Mouse (Mus musculus): ENCODE measurements around the gene H3f3a.

H3f3a gene

DNA sequence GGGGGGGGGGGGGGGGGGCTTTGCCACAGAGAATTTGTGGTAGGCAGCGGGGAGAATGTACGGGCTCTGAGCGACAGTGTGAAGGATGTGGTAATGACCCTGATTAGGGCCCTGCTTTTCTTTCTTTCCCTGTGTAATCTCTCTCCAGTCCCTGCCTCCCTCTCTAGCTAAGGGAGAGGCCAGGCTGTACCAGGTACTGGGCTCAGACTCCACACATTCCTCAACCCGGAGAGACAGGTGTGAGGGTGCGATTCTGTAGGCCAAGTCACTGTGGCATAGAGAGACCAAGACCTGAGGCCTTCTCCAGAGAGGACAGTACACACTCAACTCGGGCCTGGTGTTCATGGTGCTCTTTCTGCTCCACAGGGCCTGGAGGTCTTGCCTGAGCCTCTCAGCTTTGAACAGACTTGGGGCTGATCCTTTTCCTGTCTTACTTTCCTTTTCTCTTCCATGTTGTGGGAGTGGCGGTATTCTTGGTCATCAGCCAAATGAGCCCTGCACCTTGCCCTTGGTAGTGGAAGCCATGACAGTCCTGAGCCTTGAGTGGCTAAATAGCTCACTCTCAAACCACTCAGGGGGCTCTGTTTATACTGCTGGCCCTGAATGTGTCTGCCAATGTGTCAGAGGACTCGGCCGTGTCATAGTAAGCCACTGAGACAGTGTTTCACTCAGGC, 30.7 kb downstream of the H3f3a start:
- in situ Hi-C loops (cut with MseI, MboI) = no loop called here

DNA sequence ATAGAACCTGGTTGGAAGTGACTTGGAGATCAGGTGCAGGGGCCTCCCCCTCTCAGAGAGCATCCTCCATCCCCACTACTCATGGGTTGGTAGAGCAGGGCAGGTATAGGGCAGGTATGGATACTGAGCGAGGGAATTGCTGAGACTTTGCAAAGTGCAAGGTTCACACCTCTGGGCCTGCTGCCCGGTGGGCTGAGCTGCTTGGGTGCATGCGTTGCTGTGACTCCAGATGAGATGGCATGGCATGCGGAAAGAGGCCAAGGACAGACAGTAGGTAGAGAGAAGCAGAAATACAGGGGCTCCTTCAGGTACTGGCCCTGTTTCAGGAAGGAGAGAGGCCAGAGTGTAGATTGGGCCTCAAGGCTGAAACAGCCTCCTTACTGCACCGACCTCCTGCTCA, 32.5 kb downstream of the H3f3a start:
- in situ Hi-C loops (cut with MseI, MboI) = no loop called here

DNA sequence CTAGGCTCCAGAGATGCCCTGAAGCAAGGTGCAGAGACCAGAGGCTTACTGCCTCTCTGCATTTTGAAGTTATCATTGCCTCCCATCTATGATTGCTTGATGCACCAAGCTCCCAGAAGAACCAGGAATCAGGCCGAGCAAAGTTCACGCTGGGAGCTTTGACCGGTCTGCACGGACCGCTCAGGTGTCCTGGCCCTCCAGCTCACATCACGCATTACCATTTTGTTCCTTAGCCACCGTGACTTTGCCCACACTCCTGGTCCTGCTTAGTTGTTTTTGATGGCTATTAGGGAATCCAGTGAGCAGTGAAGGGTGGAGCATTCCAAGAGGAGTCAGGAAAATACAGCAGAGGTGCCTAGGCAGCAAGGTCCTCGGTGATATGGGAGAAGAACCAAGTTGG, 33.5 kb downstream of the H3f3a start:
- in situ Hi-C loops (cut with MseI, MboI) = no loop called here

DNA sequence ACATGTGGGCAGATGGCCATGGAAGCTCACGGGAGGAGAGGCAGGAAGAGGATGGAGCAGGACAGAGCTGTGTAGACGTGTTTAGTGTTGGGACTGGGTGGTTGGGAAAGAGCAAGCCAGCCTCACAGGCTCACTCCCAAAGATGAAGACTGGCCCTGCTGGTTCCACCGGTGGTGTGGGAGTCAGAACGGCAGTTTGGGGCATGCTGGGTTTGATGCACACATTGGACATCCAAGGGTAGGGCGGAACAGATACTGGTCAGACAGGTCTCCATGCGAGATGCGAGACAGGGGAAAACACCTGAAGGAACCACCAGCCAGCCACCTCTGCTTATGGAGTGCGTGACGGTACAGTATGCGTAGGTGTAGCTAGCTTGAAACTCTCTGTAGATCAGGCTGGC, 34.8 kb downstream of the H3f3a start:
- in situ Hi-C loops (cut with MseI, MboI) = no loop called here

DNA sequence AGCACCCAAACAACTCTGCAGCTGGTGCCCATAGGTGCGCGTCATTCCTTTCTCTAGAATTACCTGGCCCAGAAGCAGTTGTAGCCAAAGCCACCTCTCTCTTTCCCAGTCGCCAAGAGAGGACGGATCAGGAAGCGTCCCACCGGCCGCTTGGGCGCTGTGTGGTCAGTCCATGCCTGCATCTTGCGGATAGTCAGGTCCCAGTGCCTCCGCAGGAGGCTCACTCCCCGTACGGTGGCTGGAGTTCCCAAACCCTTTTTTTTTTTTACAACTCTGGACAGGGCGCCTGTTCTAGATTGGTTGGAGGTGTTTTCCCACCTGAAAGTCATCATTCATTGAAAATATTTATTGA, 35.4 kb downstream of the H3f3a start:
- in situ Hi-C loops (cut with MseI, MboI) = no loop called here

DNA sequence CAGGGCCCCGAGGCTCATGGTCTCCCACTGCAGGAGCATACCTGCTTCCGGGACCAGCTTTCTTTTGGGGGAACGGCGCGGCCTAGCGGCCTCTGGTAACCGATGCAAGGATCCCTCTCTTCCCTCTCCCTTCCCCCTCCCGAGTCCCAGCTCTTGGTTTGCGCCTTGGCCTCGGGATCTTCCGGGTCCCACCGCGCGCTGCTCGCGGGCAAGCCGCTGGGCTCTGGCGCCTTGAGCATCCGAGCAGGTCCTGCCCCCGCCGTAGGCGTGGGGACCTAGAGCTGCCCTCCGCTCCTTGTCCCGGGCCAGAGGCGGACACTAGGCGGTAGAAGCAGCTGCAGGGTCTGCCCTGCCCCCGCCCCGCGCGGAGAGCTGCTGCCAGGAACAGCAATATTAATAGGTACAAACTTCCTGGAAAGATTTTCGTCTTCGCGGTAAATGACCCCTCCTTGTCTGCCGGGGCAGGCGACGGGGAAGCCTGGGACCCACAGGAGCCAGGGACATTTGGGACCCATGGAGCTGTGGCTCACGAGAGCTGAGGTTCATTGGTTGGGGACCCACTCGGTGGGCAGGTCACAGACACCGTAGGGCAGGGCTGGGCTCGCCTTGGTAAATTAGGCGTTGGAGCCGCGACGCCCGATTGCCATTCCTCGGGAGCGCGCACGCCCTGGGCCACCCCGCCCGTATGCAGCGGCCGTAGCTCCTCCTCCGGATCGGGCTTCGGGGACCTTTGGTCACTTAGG, 35.9 kb downstream of the H3f3a start:
- in situ Hi-C loops (cut with MseI, MboI) = no loop called here

DNA sequence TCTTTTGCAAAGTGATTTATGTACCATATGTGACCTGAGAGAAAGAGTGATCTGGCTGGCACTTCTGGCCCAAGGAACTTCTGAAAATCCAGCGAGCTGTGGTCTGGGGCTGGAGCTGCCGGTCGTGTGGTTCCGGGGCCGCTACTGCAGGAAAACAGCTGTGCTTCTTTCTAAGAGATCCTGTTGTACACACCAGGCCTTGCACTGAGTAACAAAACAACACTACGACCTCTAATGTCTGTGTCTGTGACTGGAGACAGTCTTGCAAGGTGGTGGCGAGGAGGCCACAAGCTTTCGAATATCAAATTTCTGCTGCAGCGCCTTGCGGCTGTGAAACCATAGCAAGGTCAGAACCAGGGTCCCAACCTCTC, 36.5 kb downstream of the H3f3a start:
- in situ Hi-C loops (cut with MseI, MboI) = no loop called here

DNA sequence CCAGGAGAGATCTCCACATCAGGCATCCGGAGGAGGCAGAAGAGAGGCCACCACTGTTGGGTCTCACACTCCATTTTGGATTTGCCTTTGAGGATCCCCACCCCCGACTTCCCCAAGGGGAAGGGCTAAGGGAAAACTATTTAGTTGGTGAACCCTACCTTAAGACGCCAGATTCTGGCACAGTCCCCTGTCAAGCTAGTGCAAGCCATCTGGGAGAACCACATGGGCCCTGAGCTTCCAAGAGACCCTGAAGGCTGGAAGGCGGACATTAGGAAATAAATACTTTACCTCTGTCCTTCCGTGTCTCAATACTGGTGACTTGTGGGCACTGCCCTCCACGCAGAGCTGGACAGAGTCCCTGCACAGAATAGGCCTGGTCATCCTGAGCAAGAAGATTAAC, 37.2 kb downstream of the H3f3a start:
- in situ Hi-C loops (cut with MseI, MboI) = no loop called here

DNA sequence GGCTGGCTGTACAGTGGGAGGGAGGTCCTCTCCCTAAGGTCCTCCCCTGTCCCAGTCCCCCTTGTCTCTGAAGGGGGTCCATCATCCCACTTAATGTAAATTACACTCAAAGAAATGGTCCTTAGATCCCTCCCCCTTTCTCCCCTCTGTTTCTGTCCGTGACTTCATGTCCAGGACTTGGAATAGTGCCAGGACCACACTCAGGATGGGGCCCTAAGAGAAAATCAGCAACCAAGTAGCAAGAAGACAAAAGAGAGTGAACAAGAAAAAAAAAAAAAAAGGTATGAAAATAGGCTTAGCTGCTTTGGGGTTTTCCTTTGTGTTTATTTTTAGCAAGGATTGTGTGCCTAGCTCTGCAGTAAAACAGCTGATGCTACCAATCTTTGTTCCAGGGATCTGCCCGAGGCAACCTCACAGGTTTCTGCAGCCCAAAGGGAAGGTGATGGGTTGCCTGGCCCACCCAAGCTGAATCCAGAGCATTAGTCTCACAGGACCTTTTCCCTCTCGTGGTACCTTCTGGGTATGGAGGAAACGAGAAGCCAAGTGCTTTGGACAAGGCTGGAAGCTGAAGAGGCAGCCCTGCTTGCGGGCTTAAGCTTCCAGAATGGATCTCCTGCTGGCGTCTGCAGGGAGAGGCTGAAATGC, 37.8 kb downstream of the H3f3a start:
- in situ Hi-C loops (cut with MseI, MboI) = no loop called here

DNA sequence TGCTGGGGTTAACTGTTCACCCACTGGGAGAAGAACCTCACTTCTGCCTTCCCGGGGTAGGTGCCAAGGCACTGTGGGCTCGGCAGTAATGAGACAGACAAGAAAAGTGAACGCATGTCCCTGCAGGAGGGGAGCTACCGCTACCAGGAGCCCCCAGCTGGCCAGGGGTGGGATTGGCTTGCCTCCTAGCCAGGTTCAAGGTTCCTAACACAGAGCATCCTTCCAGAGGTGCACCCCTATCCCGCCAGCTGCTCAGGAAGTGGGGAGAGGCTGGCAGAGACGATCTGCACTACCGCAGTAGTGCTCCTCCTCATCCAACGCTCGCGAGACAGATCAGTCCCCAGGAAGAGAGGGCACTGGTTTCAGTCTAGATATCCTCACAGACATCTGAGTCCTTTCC, 38.4 kb downstream of the H3f3a start:
- in situ Hi-C loops (cut with MseI, MboI) = no loop called here

DNA sequence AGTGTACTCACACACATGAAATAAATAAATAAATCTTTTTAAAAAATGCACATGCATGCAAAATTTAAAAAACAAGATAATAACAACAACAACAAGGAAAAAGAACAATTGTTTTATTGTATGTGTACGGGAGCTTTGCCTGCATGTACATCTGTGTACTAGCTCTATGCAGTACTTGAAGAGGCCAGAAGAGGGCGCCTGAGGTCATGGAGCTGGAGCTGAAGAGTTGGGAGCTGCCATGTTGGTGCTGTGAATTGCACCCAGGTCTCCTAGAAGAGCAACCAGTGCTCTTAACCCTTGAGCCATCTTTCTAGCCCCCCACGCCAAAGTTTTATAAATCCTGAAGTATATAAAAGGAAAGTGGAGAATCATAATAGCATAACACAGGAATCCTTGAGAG, 39.1 kb downstream of the H3f3a start:
- in situ Hi-C loops (cut with MseI, MboI) = no loop called here

DNA sequence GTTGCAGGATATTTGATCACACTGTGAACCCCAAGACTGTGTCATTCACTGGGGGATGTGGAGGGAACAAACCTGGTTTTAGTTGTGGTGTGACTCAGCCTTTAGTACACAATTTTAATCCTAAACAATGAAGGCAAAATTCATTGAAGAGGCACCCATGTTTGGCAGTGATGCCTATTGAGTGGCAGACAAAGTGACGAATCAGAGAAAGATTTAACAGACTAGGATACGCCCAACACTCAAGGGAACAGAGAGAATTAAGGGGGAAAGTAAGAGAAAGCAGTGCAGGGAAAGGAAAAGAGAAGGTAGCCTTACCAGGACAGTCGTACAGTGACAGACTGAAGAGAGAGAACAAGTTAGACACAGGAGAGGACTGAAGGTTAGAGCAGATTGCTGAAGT, 41.5 kb downstream of the H3f3a start:
- in situ Hi-C loops (cut with MseI, MboI) = no loop called here

DNA sequence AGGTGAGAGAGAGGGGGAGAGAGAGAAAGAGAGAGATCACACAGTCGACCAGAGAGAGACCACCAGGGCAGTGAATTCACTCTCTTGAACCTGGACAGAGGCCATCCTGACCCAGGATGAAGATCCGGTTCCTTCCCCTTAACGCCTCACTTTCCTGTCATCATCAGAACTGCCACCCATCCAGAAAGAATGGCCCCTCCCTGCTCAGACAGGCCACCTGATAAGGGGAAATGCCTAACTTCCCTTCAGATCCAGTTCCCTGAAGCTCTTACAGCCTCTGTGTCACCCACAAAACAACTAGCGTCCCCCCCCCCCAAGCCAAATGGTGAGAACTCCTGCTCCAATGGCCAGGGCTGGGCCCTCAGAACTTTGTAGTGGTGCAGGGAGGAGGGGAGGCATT, 42.0 kb downstream of the H3f3a start:
- in situ Hi-C loops (cut with MseI, MboI) = no loop called here

DNA sequence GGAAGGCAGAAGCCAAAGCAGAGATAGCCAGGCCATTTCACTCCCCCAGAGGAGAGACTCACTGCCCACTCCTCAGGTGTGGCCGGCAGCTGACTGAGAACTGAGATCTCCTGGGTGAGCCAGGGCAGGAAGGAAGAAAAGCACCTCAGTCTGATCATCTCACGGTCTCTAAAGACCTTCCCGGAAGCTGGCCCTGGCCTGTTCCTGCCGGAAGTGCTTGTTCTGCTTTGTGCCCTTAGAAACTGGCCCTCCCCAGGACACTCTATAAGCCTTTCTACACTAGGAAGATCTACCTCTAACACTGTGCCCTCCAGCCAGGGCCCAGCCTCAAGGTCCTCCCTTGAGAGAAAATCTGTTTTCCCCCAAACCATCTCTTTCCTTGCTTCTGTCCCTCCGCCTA, 42.4 kb downstream of the H3f3a start:
- in situ Hi-C loops (cut with MseI, MboI) = no loop called here

DNA sequence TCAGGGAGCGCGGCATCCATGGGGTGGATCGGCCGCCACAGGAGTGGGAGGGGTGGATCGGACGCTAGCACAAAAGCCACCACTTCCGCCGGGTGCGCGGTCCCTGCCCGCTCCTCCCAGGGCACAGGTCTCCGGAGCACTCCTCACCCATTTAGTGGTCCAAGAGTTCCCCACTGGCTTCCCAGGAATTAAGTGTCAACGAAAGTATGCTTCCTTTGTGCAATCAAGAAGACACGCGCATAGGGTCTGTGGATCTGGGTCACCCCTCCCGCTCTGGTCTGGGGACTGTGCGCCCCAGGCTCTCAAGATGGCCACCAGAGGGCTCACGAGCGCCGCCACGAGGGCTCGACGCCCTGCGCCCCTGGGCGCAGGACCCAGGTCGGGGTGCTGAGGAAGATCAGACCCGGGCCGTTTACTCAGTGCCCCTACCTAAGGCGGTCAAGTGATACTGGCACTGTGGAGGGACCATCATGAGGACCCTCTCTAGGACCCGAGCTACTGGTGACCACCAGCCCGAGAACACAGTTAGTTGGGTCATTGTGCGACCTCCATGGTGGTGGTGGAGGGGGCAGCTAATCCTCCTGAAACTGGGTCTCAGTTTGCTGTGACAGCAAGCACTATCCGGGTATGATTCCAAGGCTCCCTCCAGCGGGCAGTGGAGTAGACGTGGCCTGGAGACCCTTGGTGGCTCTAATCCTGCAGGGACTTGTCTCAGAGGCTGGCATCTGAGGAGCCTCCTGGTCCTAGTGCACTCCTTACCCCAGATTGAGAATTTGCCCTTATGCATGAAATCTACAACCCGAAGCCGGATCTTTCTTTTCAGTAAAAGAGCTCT, 45.2 kb downstream of the H3f3a start:
- in situ Hi-C loops (cut with MseI, MboI) = no loop called here

DNA sequence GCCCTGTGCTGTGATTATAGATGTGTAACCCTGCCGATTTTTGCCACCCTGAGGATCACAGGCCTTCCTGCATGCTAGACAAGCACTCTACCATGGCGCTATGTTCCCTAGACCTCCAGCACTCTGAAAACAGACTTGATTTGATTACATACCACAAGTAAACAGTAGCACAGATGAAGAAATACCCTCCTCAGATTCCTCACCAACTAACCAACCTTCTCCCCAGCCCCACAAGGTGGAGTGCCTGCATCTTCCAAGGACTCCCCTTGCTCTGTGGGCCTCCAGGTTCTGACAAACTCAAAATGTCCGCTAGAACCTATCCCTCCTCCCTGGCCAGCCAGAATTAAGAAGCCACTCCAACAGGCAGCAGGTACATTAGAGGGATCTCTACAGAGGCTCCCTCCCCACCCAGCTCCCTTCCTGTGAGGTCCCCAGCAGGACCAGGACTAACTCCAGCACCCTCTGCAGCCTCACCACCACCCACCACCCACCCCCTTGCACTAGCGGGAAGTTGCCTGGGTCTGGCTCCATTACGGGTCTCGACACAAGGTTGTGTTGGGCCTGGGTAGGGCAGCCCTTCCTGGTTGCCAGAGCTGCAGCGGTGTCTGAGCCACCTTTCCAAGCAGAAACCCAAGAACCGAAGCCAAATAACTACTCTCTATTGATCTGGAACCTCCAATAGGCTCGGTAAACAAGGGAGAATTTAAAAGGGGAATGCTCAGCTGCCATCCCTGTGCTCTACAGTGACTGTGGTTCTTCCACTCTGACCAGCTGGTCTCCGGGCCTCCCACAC, 46.0 kb downstream of the H3f3a start:
- in situ Hi-C loops (cut with MseI, MboI) = no loop called here

DNA sequence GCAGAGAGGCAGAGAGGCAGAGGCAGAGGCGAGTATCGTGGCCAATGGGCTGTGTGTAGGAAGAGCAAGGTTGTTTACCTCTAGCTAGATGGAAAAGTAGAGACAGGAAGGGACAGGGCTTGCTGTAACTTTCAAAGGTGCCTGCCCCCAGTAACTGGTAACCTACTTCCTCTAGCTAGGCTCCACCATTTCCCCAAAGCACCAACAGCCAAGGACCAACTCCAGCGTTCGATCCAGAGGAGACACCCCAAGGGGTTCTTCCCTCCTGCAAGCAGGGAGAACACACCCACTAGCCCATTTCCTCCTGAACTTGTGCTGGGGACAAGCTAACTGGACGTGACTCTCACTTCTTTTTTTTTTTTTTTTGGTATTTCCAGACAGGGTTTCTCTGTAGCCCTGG, 47.2 kb downstream of the H3f3a start:
- in situ Hi-C loops (cut with MseI, MboI) = no loop called here

DNA sequence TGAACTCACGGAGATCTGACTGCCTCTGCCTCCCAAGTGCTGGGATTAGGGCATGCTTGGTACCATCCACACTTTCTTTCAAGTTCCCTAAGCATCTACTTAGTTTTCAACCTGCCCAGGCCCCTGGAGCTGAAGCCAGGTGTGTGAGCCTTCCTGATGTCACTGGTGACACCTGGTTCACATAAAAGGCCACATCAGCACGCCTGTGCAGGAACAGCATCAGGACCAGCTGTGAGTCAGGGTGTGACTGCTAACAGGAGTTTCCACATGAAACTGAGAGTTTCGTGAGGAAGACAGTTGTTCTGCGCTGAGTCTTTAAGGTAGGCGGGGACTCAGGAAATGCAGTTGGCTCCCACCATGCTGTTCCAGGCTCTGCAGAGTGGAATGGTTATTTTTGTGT, 48.4 kb downstream of the H3f3a start:
- in situ Hi-C loops (cut with MseI, MboI) = no loop called here

DNA sequence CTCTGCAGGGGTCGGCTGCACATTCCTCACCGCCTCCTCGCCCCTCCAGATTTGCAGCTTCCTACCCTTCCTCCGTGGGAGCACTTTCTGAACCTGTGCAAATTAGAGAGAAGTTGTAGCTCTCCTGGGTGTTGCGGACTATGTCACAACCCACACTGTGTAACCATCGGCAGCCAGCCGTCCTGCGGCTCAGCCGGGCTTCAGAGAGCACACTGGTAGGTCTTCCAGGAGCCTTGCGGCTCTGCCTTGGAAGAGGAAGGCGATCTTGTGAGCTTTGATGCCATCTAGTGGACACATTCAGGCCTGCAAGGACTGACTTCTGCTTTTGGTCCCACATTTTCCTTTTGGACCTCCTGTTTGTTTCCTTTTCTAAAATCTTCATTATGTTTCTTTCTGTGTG, 49.9 kb downstream of the H3f3a start:
- in situ Hi-C loops (cut with MseI, MboI) = loop anchor here in 1 of 2 experiments (5.0 kb wide), 1 partner anchor 42 kb away; no protein-coding TSS in a partner anchor

DNA sequence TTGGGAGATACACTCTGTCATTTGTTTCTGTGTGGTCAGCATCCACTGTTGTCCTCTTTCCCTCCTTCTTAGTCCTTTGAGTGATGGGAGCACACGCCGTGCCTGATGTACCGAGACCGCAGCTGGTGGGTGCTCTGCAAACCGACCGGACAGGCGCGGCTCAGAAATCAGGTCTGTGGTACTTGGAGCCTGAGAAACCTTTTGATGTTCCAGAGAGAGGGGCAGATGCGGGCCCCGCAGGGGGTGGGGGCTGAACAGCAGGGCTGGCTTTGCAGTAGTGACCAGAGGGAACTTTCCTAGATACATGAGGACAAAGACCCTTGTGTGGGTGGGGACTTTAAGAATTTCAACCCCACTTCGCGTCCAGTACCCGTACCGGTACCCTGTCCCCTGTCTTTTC, 50.4 kb downstream of the H3f3a start:
- in situ Hi-C loops (cut with MseI, MboI) = loop anchor here in 1 of 2 experiments (5.0 kb wide), 1 partner anchor 41 kb away; no protein-coding TSS in a partner anchor

DNA sequence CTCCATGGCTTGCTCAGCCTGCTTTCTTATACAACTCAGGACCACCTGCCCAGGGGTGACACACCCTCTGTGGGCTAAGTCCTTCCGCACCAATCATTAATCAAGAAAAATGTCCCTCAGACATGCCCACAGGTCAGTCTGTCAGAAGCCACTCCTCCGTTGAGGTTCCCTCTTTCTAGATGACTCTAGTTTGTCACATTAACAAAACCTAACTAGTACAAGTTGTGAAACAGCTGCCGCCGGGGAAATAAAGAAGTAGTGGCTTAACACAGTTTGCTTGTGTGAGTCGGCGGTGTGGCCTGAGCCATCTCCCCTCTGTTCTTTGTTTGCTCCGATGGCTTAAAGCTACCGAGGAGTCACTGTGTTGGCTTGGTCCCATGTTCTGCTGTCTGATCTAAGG, 51.1 kb downstream of the H3f3a start:
- in situ Hi-C loops (cut with MseI, MboI) = loop anchor here in 1 of 2 experiments (5.0 kb wide), 1 partner anchor 40 kb away; no protein-coding TSS in a partner anchor
